Mouse (Mus musculus): ENCODE data around the gene Olfr1458. TPM values are rescaled to one million over a fixed set of nuclear protein-coding genes. Genes with fewer than 3 reads are reported as not detected.

Gene Olfr1458
- not detected for polyA plus RNA-seq (2017; shearing (Covaris generic))

GRCm38 (mm10) chr19:13106675-13107074, at the start of gene Olfr1458:
Gene Olfr1458, minus strand, starts transcription at chr19:13106775.
- ATAC-seq: no peak

- no peak for ATAC-seq
Measured at GRCm38 (mm10) chr19:13149449-13149848, 42.9 kb upstream of the Olfr1458 start, which contains the start of gene Olfr1459. Gene Olfr1459, minus strand, starts transcription at chr19:13149549.

- ATAC-seq: no peak
Measured at GRCm38 (mm10) chr19:13097791-13098190, 8.8 kb downstream of the Olfr1458 start, which contains the start of gene Olfr1457. Gene Olfr1457, minus strand, starts transcription at chr19:13097891.

- no peak for ATAC-seq
Measured at GRCm38 (mm10) chr19:13093908-13094307, 12.7 kb downstream of the Olfr1458 start.

- no peak for ATAC-seq
Measured at GRCm38 (mm10) chr19:13060310-13060709, 46.3 kb downstream of the Olfr1458 start, which contains the start of gene Olfr1454. Gene Olfr1454, plus strand, starts transcription at chr19:13060610.

Other genes with a start within 250 kb of the Olfr1458 start
- 1 to 10 TPM in 1 of 3 experiments, under 1 TPM in 2; 0.70 to 1.3 (median 0.74) TPM for gene Olfr1444, start 249.5 kb downstream of the Olfr1458 start, polyA plus RNA-seq (2017; shearing (Covaris generic))
- not detected for gene Olfr1445, start 222.9 kb downstream of the Olfr1458 start, polyA plus RNA-seq (2017; shearing (Covaris generic))
- not detected for gene Olfr1446, start 213.3 kb downstream of the Olfr1458 start, polyA plus RNA-seq (2017; shearing (Covaris generic))
- not detected for gene Olfr1447, start 203.0 kb downstream of the Olfr1458 start, polyA plus RNA-seq (2017; shearing (Covaris generic))
- not detected for gene Olfr1448, start 182.4 kb downstream of the Olfr1458 start, polyA plus RNA-seq (2017; shearing (Covaris generic))
- not detected for gene Olfr1449, start 175.9 kb downstream of the Olfr1458 start, polyA plus RNA-seq (2017; shearing (Covaris generic))
- gene Olfr1450, start 156.5 kb downstream of the Olfr1458 start, polyA plus RNA-seq (2017; shearing (Covaris generic)): not detected
- not detected for gene Olfr1451, start 111.8 kb downstream of the Olfr1458 start, polyA plus RNA-seq (2017; shearing (Covaris generic))
- gene Olfr1453, start 78.4 kb downstream of the Olfr1458 start, polyA plus RNA-seq (2017; shearing (Covaris generic)): not detected
- gene Olfr1454, start 46.2 kb downstream of the Olfr1458 start, polyA plus RNA-seq (2017; shearing (Covaris generic)): not detected
- not detected for gene Olfr1457, start 8.9 kb downstream of the Olfr1458 start, polyA plus RNA-seq (2017; shearing (Covaris generic))
- gene Olfr1459, start 42.8 kb upstream of the Olfr1458 start, polyA plus RNA-seq (2017; shearing (Covaris generic)): under 1 TPM in 1 of 3 experiments, not detected in 2; 0.08 TPM
- not detected for gene Olfr1461, start 56.2 kb upstream of the Olfr1458 start, polyA plus RNA-seq (2017; shearing (Covaris generic))
- not detected for gene Olfr1462, start 79.0 kb upstream of the Olfr1458 start, polyA plus RNA-seq (2017; shearing (Covaris generic))
- gene Olfr1463, start 124.6 kb upstream of the Olfr1458 start, polyA plus RNA-seq (2017; shearing (Covaris generic)): not detected
- not detected for gene Olfr1465, start 208.8 kb upstream of the Olfr1458 start, polyA plus RNA-seq (2017; shearing (Covaris generic))
- not detected for gene Olfr1466, start 232.1 kb upstream of the Olfr1458 start, polyA plus RNA-seq (2017; shearing (Covaris generic))

All from inflammation-experienced regulatory T-cells, adult 6 months (primary cell).